ENCODE assay signal across 9 mouse cellular contexts in genomic region chr17:43518644-43519409, GRCm38 (mm10). TPM values are rescaled to one million over a fixed set of nuclear protein-coding genes. Genes with fewer than 3 reads are reported as not detected.
A peak's percentile ranks its signal among the peaks of the same experiment; 100 is the strongest.
DNase-seq lines count a peak whose midpoint lies in the region; ATAC-seq and TF ChIP-seq lines count a peak whose summit lies in the region.
"Had no signal": no experiment of that assay in that cellular context is flagged by ENCODE, and none has a peak within 500 bp of the region (broad histone marks: within the 10 kb centered on the region; RNA-seq: fewer than 3 reads in every experiment).

No protein-coding gene starts in this region.

- TF ChIP-seq CTCF in CH12.LX (conservative IDR thresholded peaks at IDR 0.05 in 1 of 2, IDR thresholded peaks at IDR 0.05 in 1 of 2; ENCODE audit: low read depth in 2 of 2, low read length in 2 of 2): peak in 1 of 2 experiments; percentile 53; a peak in 2 of 4 replicates
- peak; percentile 75 for TF ChIP-seq CTCF in brain, embryonic 14.5 days (IDR thresholded peaks at IDR 0.05; ENCODE audit: borderline replicate concordance, extremely low read depth, insufficient read depth, insufficient read length)
- TF ChIP-seq CTCF in heart, postnatal 0 days (IDR thresholded peaks at IDR 0.05; ENCODE audit: low read depth): peak; percentile 83

- H3K27me3 ChIP-seq in CH12.LX (replicated peaks): no peaks in the 10 kb centered on the region
- no peaks in the 10 kb centered on the region for H3K27me3 ChIP-seq in forebrain, embryonic 11.5 days (ENCODE audit: control insufficient read depth, insufficient read depth, low read length)
- H3K27me3 ChIP-seq in heart, postnatal 0 days (ENCODE audit: control insufficient read depth, insufficient read depth, low read length): no peaks in the 10 kb centered on the region
- no peaks in the 10 kb centered on the region for H3K27me3 ChIP-seq in neural tube, embryonic 14.5 days (ENCODE audit: control insufficient read depth, insufficient read depth, low read length)

- dilution Hi-C loops in CH12.LX (cut with MboI; ENCODE audit: extremely low pct_ligation_motif_present, extremely low pct_unique_long_range_greater_than_20kb, low sequenced_read_pairs): no loop called here

- no peaks in the 10 kb centered on the region for H3K4me1 ChIP-seq in CH12.LX (ENCODE audit: control insufficient read depth in 1 of 2, insufficient read depth in 2 of 2)
- no peaks in the 10 kb centered on the region for H3K4me1 ChIP-seq in forebrain, embryonic 11.5 days (replicated peaks; ENCODE audit: control insufficient read depth, insufficient read depth, low read length)
- no peaks in the 10 kb centered on the region for H3K4me1 ChIP-seq in heart, postnatal 0 days (ENCODE audit: control insufficient read depth, insufficient read depth)
- H3K4me1 ChIP-seq in neural tube, embryonic 14.5 days (ENCODE audit: control insufficient read depth, insufficient read depth, low read length): no peaks in the 10 kb centered on the region

- no peak overlapping the region for H3K27ac ChIP-seq in CH12.LX (ENCODE audit: insufficient read depth, low read depth)
- H3K27ac ChIP-seq in forebrain, embryonic 11.5 days (ENCODE audit: low read depth, low read length): no peak overlapping the region
- no peak overlapping the region for H3K27ac ChIP-seq in heart, postnatal 0 days (ENCODE audit: low read depth)
- H3K27ac ChIP-seq in neural tube, embryonic 14.5 days (ENCODE audit: low read depth, low read length): no peak overlapping the region

- ATAC-seq in forebrain, embryonic 11.5 days (replicated peaks; ENCODE audit: low FRiP score): peak; percentile 67
- ATAC-seq in heart, postnatal 0 days (ENCODE audit: insufficient read depth, low read depth): peak; percentile 55; the same call in 1 of the 2 replicates
- ATAC-seq in neural tube, embryonic 14.5 days (ENCODE audit: low read depth): peak; percentile 89

- H3K9ac ChIP-seq in CH12.LX (ENCODE audit: insufficient read depth, low read depth): no peak overlapping the region
- H3K9ac ChIP-seq in forebrain, embryonic 11.5 days (ENCODE audit: low read length): no peak overlapping the region
- no peak overlapping the region for H3K9ac ChIP-seq in heart, postnatal 0 days (replicated peaks; ENCODE audit: low read depth, low read length)
- no peak overlapping the region for H3K9ac ChIP-seq in neural tube, embryonic 14.5 days (replicated peaks; ENCODE audit: low read depth, low read length)

- in situ Hi-C loops in CH12.LX (cut with MboI; ENCODE audit: low pct_ligation_motif_present, low pct_unique_long_range_greater_than_20kb, low sequenced_read_pairs): no loop called here

- peak; percentile 46 for DNase-seq in CH12.LX (ENCODE audit: extremely low read depth)
- peak; percentile 93 for DNase-seq in brain, embryonic 14.5 days (ENCODE audit: low read depth)
- peak; percentile 80 for DNase-seq in forebrain, embryonic 11.5 days (ENCODE audit: low spot score)
- peak; percentile 87 for DNase-seq in heart, postnatal 0 days (ENCODE audit: low spot score)
- peak; percentile 73 to 76 for DNase-seq in kidney, postnatal 25 days
- peak; percentile 24 to 51 for DNase-seq in lung, adult 18-20 months
- DNase-seq in thymus, postnatal 0 days (ENCODE audit: low spot score): peak; percentile 68

- peak; percentile 25 for TF ChIP-seq RAD21 in CH12.LX (IDR thresholded peaks at IDR 0.05; ENCODE audit: low read depth, low read length)

- no peak overlapping the region for H3K4me3 ChIP-seq in CH12.LX (replicated peaks in 1 of 3; ENCODE audit: low read depth in 2 of 3, low read length in 2 of 3, poor library complexity in 1 of 3)
- no peak overlapping the region for H3K4me3 ChIP-seq in forebrain, embryonic 11.5 days (ENCODE audit: low read depth, low read length)
- H3K4me3 ChIP-seq in heart, postnatal 0 days (ENCODE audit: low read depth, low read length): no peak overlapping the region
- H3K4me3 ChIP-seq in neural tube, embryonic 14.5 days (ENCODE audit: low read depth, low read length): no peak overlapping the region
- H3K4me3 ChIP-seq: erythroblast, embryonic 14.5 days had no signal

- TF ChIP-seq EP300 in CH12.LX (IDR thresholded peaks at IDR 0.05; ENCODE audit: low read length): no peak
- no peak for TF ChIP-seq EP300 in heart, postnatal 0 days (IDR thresholded peaks at IDR 0.05; ENCODE audit: low read depth)

- H3K79me2 ChIP-seq in CH12.LX (replicated peaks; ENCODE audit: control insufficient read depth, extremely low read depth, insufficient read depth, poor library complexity, severe bottlenecking): no peaks in the 10 kb centered on the region

- WGBS in forebrain, embryonic 11.5 days: 32% methylated on average over 18 of the region's 18 CpGs
- WGBS in heart, postnatal 0 days: 28% methylated on average over 18 of the region's 18 CpGs
- WGBS in neural tube, embryonic 14.5 days: 32% methylated on average over 18 of the region's 18 CpGs

- H3K36me3 ChIP-seq in CH12.LX (replicated peaks in 1 of 2; ENCODE audit: control insufficient read depth in 1 of 2, insufficient read depth in 1 of 2, low read length in 1 of 2): no peaks in the 10 kb centered on the region
- no peaks in the 10 kb centered on the region for H3K36me3 ChIP-seq in forebrain, embryonic 11.5 days (ENCODE audit: control insufficient read depth, insufficient read depth, low read length)
- no peaks in the 10 kb centered on the region for H3K36me3 ChIP-seq in heart, postnatal 0 days (replicated peaks; ENCODE audit: control insufficient read depth, insufficient read depth, low read length)
- H3K36me3 ChIP-seq in neural tube, embryonic 14.5 days (ENCODE audit: control insufficient read depth, insufficient read depth, low read length): no peaks in the 10 kb centered on the region

- no peak for TF ChIP-seq POLR2A in CH12.LX (IDR thresholded peaks at IDR 0.05; ENCODE audit: low read depth, low read length)
- no peak for TF ChIP-seq POLR2A in brain, embryonic 14.5 days (IDR thresholded peaks at IDR 0.05; ENCODE audit: borderline replicate concordance, extremely low read depth, insufficient read depth, insufficient read length, poor library complexity, severe bottlenecking)

- H3K4me2 ChIP-seq in CH12.LX (ENCODE audit: insufficient read depth, low read depth, poor library complexity, severe bottlenecking): no peak overlapping the region
- H3K4me2 ChIP-seq in forebrain, embryonic 11.5 days (ENCODE audit: low read depth, low read length, severe bottlenecking): no peak overlapping the region
- no peak overlapping the region for H3K4me2 ChIP-seq in heart, postnatal 0 days (ENCODE audit: low read depth, low read length)
- H3K4me2 ChIP-seq in neural tube, embryonic 14.5 days (ENCODE audit: low read depth, low read length): no peak overlapping the region

- H3K9me3 ChIP-seq in CH12.LX (replicated peaks; ENCODE audit: low read length): peaks cover 28% of the 10 kb centered on the region
- H3K9me3 ChIP-seq in forebrain, embryonic 11.5 days (ENCODE audit: control insufficient read depth, low read length): no peaks in the 10 kb centered on the region; the same call in 1 of the 2 replicates
- peaks cover 8% of the 10 kb centered on the region for H3K9me3 ChIP-seq in heart, postnatal 0 days (replicated peaks; ENCODE audit: control insufficient read depth, low read length)
- H3K9me3 ChIP-seq in neural tube, embryonic 14.5 days (ENCODE audit: control insufficient read depth, low read length): no peaks in the 10 kb centered on the region

TF ChIP-seq in CH12.LX, 34 proteins besides CTCF, POLR2A, EP300 and RAD21:
- TF ChIP-seq ZNF384 (IDR thresholded peaks at IDR 0.05; ENCODE audit: low read depth, low read length) (no peak), ZKSCAN1 (IDR thresholded peaks at IDR 0.05; ENCODE audit: borderline replicate concordance, low read depth, low read length) (no peak), SMC3 (IDR thresholded peaks at IDR 0.05; ENCODE audit: low read depth, low read length) (peak; percentile 32; the same call in 1 of the 2 replicates), POLR2AphosphoS2 (IDR thresholded peaks at IDR 0.05; ENCODE audit: low read depth, low read length) (no peak)

RNA-seq across cellular contexts. Expression of gene Mep1a, which starts 16.2 kb away (rescaled TPM):
- not detected in 2 replicates for total RNA-seq in CH12.LX (2012; rRNA removed)
- not detected in 2 replicates for total RNA-seq in CH12.LX (2014; rRNA removed)
- polyA plus RNA-seq in CH12.LX (2012; ENCODE audit: insufficient read length, low read depth): not detected in 2 replicates
- 0.06 and 0.07 TPM in 2 replicates for polyA plus RNA-seq in brain, embryonic 14.5 days (2012; rRNA removed)
- not detected in 2 replicates for polyA plus RNA-seq in forebrain, embryonic 11.5 days (2014; fragmentation: Nextera tagmentation; extraction: Ambion mirVana)
- not detected in 2 replicates for total RNA-seq in heart, postnatal 0 days (2014; rRNA removed; ENCODE audit: low replicate concordance)
- polyA plus RNA-seq in heart, postnatal 0 days (2015; fragmentation: Nextera tagmentation; extraction: Ambion mirVana): not detected in 2 replicates
- polyA plus RNA-seq in neural tube, embryonic 14.5 days (2014; fragmentation: Nextera tagmentation; extraction: Ambion mirVana): 0.09 TPM in 1 of 2 replicates, not detected in the other
- 0.66 and 0.69 TPM in 2 replicates for polyA plus RNA-seq in thymus, postnatal 0 days (2015; fragmentation: Nextera tagmentation; extraction: Ambion mirVana)
- polyA plus RNA-seq: erythroblast, embryonic 14.5 days had no signal

RNA-seq across cellular contexts. Expression of gene Ankrd66, which starts 24.6 kb away (rescaled TPM):
- not detected in 2 replicates for total RNA-seq in CH12.LX (2012; rRNA removed)
- not detected in 2 replicates for total RNA-seq in CH12.LX (2014; rRNA removed)
- polyA plus RNA-seq in CH12.LX (2012; ENCODE audit: insufficient read length, low read depth): not detected in 2 replicates
- polyA plus RNA-seq in brain, embryonic 14.5 days (2012; rRNA removed): 0.53 and 0.82 TPM in 2 replicates
- polyA plus RNA-seq in forebrain, embryonic 11.5 days (2014; fragmentation: Nextera tagmentation; extraction: Ambion mirVana): 0.35 TPM in 1 of 2 replicates, not detected in the other
- not detected in 2 replicates for total RNA-seq in heart, postnatal 0 days (2014; rRNA removed; ENCODE audit: low replicate concordance)
- polyA plus RNA-seq in heart, postnatal 0 days (2015; fragmentation: Nextera tagmentation; extraction: Ambion mirVana): not detected in 2 replicates
- polyA plus RNA-seq in neural tube, embryonic 14.5 days (2014; fragmentation: Nextera tagmentation; extraction: Ambion mirVana): 0.25 and 0.48 TPM in 2 replicates
- polyA plus RNA-seq in thymus, postnatal 0 days (2015; fragmentation: Nextera tagmentation; extraction: Ambion mirVana): 0.10 and 0.15 TPM in 2 replicates
- polyA plus RNA-seq: erythroblast, embryonic 14.5 days had no signal

RNA-seq across cellular contexts. Expression of gene Pla2g7, which starts 49.1 kb away (rescaled TPM):
- total RNA-seq in CH12.LX (2012; rRNA removed): not detected in 2 replicates
- 0.14 TPM in 1 of 2 replicates, not detected in the other for total RNA-seq in CH12.LX (2014; rRNA removed)
- polyA plus RNA-seq in CH12.LX (2012; ENCODE audit: insufficient read length, low read depth): 0.27 TPM in 1 of 2 replicates, not detected in the other
- polyA plus RNA-seq in brain, embryonic 14.5 days (2012; rRNA removed): 6.4 and 16.5 TPM in 2 replicates
- polyA plus RNA-seq in forebrain, embryonic 11.5 days (2014; fragmentation: Nextera tagmentation; extraction: Ambion mirVana): 2.9 and 3.3 TPM in 2 replicates
- total RNA-seq in heart, postnatal 0 days (2014; rRNA removed; ENCODE audit: low replicate concordance): 2.6 and 22.7 TPM in 2 replicates
- polyA plus RNA-seq in heart, postnatal 0 days (2015; fragmentation: Nextera tagmentation; extraction: Ambion mirVana): 11.1 and 12.3 TPM in 2 replicates
- 62.3 and 66.9 TPM in 2 replicates for polyA plus RNA-seq in neural tube, embryonic 14.5 days (2014; fragmentation: Nextera tagmentation; extraction: Ambion mirVana)
- 8.2 and 8.6 TPM in 2 replicates for polyA plus RNA-seq in thymus, postnatal 0 days (2015; fragmentation: Nextera tagmentation; extraction: Ambion mirVana)
- polyA plus RNA-seq: erythroblast, embryonic 14.5 days had no signal

Comparison
In these comparisons a context has a peak if more than half of its experiments do, and no peak if none do; other contexts are left out.
1. DNase-seq: peak in every context shown above with its lines; median percentile 93 in brain, embryonic 14.5 days; 87 in heart, postnatal 0 days; 80 in forebrain, embryonic 11.5 days; 74 in kidney, postnatal 25 days; 68 in thymus, postnatal 0 days; 46 in CH12.LX; 38 in lung, adult 18-20 months.